Mouse (Mus musculus) heart, postnatal 0 days (tissue): Measurements from ENCODE around the gene Lgals3bp. TPM values are rescaled to one million over a fixed set of nuclear protein-coding genes. Genes with fewer than 3 reads are reported as not detected.
"Not testable (repeated sequence)": the region's sequence is repeated elsewhere in the genome, so short reads cannot be mapped to it uniquely, and the experiment has no call there.

Experiments used
- ATAC-seq: fragments of 200-750 bp; cut with Nextera tagmentation; 2 replicates; pipeline ENCODE4 v1.8.0; 2017; ENCODE audit warnings: low read depth, moderate number of reproducible peaks, moderate library complexity; ENCODE audit not compliant: insufficient read depth
- DNase-seq: peaks from one replicate; pipeline ENCODE4 v3.0.0-alpha.2; 2016; ENCODE audit warnings: low spot score
- H3K27ac ChIP-seq: fragments of 300-500 bp; sonication (generic); 2 replicates; pipeline ENCODE4 v1.5.1; 2014; ENCODE audit warnings: low read depth, mild to moderate bottlenecking
- H3K27me3 ChIP-seq: fragments of 300-500 bp; sonication (generic); 2 replicates; pipeline ENCODE4 v1.6.1; 2014; ENCODE audit warnings: low read length, mixed read lengths; ENCODE audit not compliant: control insufficient read depth, insufficient read depth
- H3K36me3 ChIP-seq: fragments of 300-500 bp; sonication (generic); replicated peaks from 2 replicates; pipeline ENCODE4 v1.6.1; 2014; ENCODE audit warnings: low read length, mixed read lengths; ENCODE audit not compliant: control insufficient read depth, insufficient read depth
- H3K4me1 ChIP-seq: fragments of 300-500 bp; sonication (generic); 2 replicates; pipeline ENCODE4 v1.6.1; 2014; ENCODE audit warnings: antibody characterized with exemption; ENCODE audit not compliant: control insufficient read depth, insufficient read depth
- H3K4me2 ChIP-seq: fragments of 300-500 bp; sonication (generic); 2 replicates; pipeline ENCODE4 v1.6.1; 2014; ENCODE audit warnings: low read depth, mild to moderate bottlenecking, low read length, moderate library complexity
- H3K4me3 ChIP-seq: fragments of 300-500 bp; sonication (generic); 2 replicates; pipeline ENCODE4 v1.5.1; 2014; ENCODE audit warnings: low read depth, low read length
- H3K9ac ChIP-seq: fragments of 300-500 bp; sonication (generic); replicated peaks from 2 replicates; pipeline ENCODE4 v1.6.1; 2014; ENCODE audit warnings: low read depth, low read length, mixed read lengths
- H3K9me3 ChIP-seq: fragments of 300-500 bp; sonication (generic); replicated peaks from 2 replicates; pipeline ENCODE4 v1.6.1; 2016; ENCODE audit warnings: low read length; ENCODE audit not compliant: control insufficient read depth
- CTCF ChIP-seq: IDR thresholded peaks from 2 replicates; pipeline ENCODE4 v1.5.1; 2016; ENCODE audit warnings: antibody characterized with exemption, control low read depth, low read depth
- EP300 ChIP-seq: IDR thresholded peaks from 2 replicates; pipeline ENCODE4 v1.6.1; 2016; ENCODE audit warnings: antibody characterized with exemption, low read depth
- WGBS: fragments of 180-500 bp; shearing (Covaris S2); extraction: QIAGEN DNeasy Blood & Tissue Kit; methylation state at CpG from one replicate; pipeline ENCODE4 v1.1.7; 2014; 5-methylcytosine and 5-hydroxymethylcytosine counted together
- polyA plus RNA-seq: library from polyadenylated mRNA; unstranded; fragments of >200 nt; fragmentation: Nextera tagmentation; extraction: Ambion mirVana; gene quantifications from 2 replicates; pipeline ENCODE4 v1.2.1, GENCODE M21; 2015
- total RNA-seq: library from RNA; depleted of rRNA; stranded (reverse); fragments of >200 nt; gene quantifications from 2 replicates; pipeline ENCODE4 v1.2.3, GENCODE M21; 2014; ENCODE audit warnings: low replicate concordance

Lgals3bp gene
- total and polyA plus RNA-seq, 2 experiments from 2014 or later: 28.6 to 77.9 TPM

DNA sequence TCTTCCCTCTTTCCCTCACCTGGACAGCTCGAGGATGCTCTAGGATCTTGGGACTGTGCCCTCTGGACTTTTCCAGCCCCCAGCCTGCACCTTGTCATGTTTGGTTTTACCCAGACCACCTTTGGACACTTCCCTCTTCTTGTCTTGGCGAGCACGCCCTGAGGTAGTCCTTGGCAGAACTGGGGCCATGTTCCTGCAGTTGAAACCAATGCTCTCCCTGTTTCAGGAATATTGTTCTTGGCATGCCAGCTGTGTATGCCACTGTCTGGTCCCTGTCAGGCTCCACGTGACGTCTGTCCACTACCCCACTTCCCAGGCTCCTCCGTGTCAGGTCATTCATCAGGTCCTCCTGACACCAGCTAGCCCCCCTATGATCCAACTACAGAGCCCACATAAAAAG, 23.2 kb downstream of the Lgals3bp start:
- no peaks in the 10 kb centered on the region for H3K9me3 ChIP-seq
- H3K27ac ChIP-seq: no peak overlapping the region
- TF ChIP-seq EP300 (no peak), CTCF (no peak)
- no peaks in the 10 kb centered on the region for H3K27me3 ChIP-seq
- 0 out of 2 replicates have a peak, but pooled peaks cover 8% of the 10 kb centered on the region for H3K4me1 ChIP-seq
- DNase-seq (no peak), ATAC-seq (no peak)
- no peak overlapping the region for H3K4me2 ChIP-seq
- H3K36me3 ChIP-seq: no peaks in the 10 kb centered on the region
- 81% methylated on average over 6 of the region's 6 CpGs for WGBS
- H3K9ac ChIP-seq: no peak overlapping the region
- H3K4me3 ChIP-seq: no peak overlapping the region

DNA sequence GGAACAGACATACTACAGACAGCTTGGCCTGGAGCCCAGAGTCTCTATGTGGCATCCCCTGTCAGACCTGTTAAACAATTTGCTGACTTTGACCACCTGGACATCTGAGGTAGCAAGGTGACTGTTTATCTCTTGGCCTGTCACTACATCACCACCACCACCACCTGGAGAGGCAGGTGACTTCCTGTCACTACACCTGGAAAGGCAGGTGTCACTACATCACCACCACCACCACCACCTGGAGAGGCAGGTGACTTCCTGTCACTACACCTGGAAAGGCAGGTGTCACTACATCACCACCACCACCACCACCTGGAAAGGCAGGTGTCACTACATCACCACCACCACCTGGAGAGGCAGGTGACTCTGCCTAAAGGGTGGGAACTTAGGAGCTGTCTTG, 25.6 kb downstream of the Lgals3bp start:
- not testable (repeated sequence) for ATAC-seq, H3K4me2 ChIP-seq, H3K9me3 ChIP-seq, H3K9ac ChIP-seq, H3K4me1 ChIP-seq, H3K4me3 ChIP-seq, DNase-seq, H3K36me3 ChIP-seq, H3K27me3 ChIP-seq
- H3K27ac ChIP-seq: peak overlapping the region; percentile 46; the same call in 1 of the 2 replicates

DNA sequence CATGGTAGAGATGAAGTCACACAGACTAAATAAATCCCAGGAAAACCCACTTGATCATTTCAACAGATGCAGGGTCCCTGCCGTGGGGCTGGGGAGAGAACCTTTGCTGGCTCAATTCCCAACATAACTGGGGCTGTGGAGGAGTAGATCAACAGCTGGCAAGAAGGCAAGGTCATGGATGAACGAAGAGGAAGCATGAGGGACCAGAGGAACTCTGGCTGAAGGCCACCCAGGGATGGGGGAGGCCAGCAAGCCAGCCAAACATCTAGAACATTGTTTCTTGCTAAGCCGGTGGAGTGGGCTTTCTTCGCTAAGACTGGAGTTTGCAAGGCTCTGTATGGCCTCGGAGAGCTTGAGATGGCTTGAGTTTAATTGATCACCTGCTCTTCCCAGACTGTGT, 26.0 kb downstream of the Lgals3bp start:
- no peak for ATAC-seq
- H3K4me1 ChIP-seq: 0 out of 2 replicates have a peak, but pooled peaks cover 8% of the 10 kb centered on the region
- DNase-seq: no peak
- no peaks in the 10 kb centered on the region for H3K36me3 ChIP-seq
- H3K9ac ChIP-seq: no peak overlapping the region
- 49% methylated on average over 5 of the region's 5 CpGs for WGBS
- H3K27ac ChIP-seq: peak overlapping the region; percentile 46; the same call in 1 of the 2 replicates
- TF ChIP-seq CTCF (no peak), EP300 (no peak)
- no peaks in the 10 kb centered on the region for H3K9me3 ChIP-seq
- no peak overlapping the region for H3K4me3 ChIP-seq
- no peaks in the 10 kb centered on the region for H3K27me3 ChIP-seq
- no peak overlapping the region for H3K4me2 ChIP-seq

DNA sequence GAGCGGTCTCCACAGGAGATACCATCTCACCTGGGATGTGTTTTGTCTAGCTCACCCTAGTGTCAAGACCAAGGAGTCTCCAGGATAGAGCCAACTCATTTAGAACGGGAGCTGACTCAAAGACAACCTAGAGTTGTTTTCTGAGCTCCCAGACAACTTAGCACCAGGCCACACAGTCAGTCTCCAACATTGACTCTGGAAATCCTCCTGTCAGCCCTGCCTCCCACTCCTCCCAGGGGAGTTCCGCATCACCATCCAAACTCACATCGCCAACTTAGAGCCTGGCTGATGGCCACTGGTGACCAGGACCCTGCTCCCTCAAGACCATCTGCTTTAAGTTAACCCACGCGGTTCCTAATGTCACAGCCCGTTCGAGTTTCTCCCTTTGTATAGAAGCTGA, 26.4 kb downstream of the Lgals3bp start:
- Histone ChIP-seq H3K4me3 (no peak overlapping the region), H3K9me3 (no peaks in the 10 kb centered on the region), H3K27ac (peak overlapping the region; percentile 27; the same call in 1 of the 2 replicates), H3K9ac (no peak overlapping the region), H3K36me3 (no peaks in the 10 kb centered on the region), H3K27me3 (no peaks in the 10 kb centered on the region), H3K4me1 (0 out of 2 replicates have a peak, but pooled peaks cover 8% of the 10 kb centered on the region), H3K4me2 (no peak overlapping the region)
- TF ChIP-seq CTCF: no peak
- TF ChIP-seq EP300: no peak
- 65% methylated on average over 8 of the region's 8 CpGs for WGBS
- no peak for DNase-seq
- no peak for ATAC-seq

DNA sequence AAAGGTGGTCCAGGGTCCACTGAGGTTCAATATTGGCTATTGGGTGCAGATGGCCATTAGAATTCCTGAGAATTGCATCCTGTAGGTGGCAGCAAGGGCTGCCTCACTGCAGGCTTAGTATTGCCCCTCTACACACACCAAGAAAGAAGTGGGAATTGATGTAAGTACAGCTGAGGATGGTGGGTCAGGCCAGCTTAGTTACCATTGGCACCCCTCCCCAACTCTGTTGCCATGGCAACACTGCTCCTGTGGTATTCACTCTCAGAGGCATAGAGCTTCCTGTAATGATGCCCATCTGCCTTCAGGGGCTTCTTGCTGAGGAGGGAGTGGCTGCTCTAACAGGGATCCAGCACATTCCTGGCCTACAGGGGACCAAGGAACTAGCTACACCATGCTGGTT, 26.9 kb downstream of the Lgals3bp start:
- DNase-seq: no peak
- H3K4me1 ChIP-seq: 0 out of 2 replicates have a peak, but pooled peaks cover 8% of the 10 kb centered on the region
- no peak for ATAC-seq
- no peak overlapping the region for H3K9ac ChIP-seq
- H3K4me3 ChIP-seq: no peak overlapping the region
- H3K36me3 ChIP-seq: no peaks in the 10 kb centered on the region
- TF ChIP-seq CTCF: peak; percentile 15; the same call in 1 of the 2 replicates
- TF ChIP-seq EP300: no peak
- H3K4me2 ChIP-seq: no peak overlapping the region
- H3K27ac ChIP-seq: peak overlapping the region; percentile 27; the same call in 1 of the 2 replicates
- no peaks in the 10 kb centered on the region for H3K9me3 ChIP-seq
- H3K27me3 ChIP-seq: no peaks in the 10 kb centered on the region

DNA sequence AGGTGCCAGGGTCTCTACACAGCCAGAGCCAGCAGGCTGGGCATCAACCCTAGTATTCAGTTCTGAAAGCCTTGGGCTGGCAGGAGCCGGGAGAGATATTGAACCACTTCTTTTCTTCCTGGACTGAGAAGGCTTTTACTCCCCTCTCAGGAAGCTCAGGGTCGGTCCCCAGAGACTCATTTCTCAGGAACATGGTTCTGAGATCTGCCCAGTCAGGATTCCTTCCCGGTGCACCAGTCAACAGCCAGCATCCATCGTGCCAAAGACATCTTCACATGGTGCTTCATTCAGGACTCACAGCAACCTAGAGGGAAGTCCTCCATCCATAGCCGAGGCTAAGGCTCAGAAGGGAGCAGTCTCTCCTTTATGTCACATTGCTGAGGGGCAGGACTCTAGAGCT, 27.4 kb downstream of the Lgals3bp start:
- Histone ChIP-seq H3K4me2 (no peak overlapping the region), H3K4me3 (no peak overlapping the region), H3K36me3 (no peaks in the 10 kb centered on the region), H3K27ac (no peak overlapping the region), H3K9me3 (no peaks in the 10 kb centered on the region), H3K27me3 (no peaks in the 10 kb centered on the region), H3K4me1 (0 out of 2 replicates have a peak, but pooled peaks cover 8% of the 10 kb centered on the region), H3K9ac (no peak overlapping the region)
- no peak for DNase-seq
- ATAC-seq: no peak
- WGBS: 61% methylated on average over 5 of the region's 5 CpGs
- TF ChIP-seq CTCF: no peak
- no peak for TF ChIP-seq EP300
